Mouse (Mus musculus): ENCODE measurements around the gene Cntnap3.

Gene Cntnap3

DNA sequence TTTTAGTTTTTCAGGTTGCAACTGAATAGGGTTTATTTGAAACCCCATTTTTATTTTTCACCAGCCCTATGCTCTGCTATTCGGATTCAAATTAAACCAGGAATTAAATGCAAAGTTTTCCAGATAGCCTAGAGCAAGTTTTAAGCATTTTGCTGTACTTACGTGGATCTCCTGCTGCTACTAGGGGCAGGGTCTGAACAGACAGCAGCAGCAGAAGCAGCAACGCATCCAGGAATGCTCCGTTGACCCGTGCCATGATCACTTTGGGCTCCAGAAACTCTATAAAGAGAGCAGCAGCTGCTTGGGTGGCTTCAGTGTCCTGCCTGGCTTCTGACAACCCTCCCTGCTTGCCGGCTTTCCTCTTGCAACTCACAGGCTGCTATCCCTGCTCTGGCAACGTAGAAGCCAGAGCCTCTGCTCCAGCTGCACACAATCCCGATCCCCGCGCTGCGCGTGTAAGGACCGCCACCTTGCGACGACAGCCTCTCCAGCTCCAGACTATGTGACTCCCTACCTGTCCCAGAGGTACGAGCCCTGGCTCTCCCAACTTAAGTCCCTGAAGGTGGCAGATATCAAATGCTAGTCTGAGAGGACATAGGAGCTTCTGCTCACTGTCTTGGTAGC, at the start of gene Cntnap3:
Gene Cntnap3, minus strand, starts transcription at position 371 of the 624 bp plus-strand sequence.
- TF ChIP-seq GATA4 (IDR thresholded peaks at IDR 0.05; ENCODE audit: insufficient replicate concordance, low read length) = no peak

DNA sequence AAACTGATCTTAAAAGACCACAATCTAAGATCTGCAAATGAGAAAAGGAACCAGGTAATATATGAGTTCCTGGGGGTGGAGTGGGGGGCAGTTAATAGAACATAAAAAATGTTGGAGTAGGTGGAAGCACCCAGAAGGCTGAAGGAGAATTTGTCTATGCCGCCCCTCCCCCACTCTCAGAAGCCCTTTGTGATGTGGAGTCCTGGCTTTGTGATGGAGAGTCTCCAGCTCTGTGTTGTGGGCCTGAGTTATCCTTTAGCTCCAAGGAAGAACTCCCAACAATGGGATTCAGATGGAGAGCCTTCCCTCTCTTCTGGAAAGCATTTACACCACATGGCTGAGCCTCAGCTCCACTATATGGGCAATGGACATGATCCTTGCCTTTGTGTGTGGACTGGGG, 13.4 kb upstream of the Cntnap3 start, which contains the start of gene Spata31:
Gene Spata31, plus strand, starts transcription at position 216 of the 400 bp plus-strand sequence.
- TF ChIP-seq GATA4 (IDR thresholded peaks at IDR 0.05; ENCODE audit: insufficient replicate concordance, low read length) = no peak

DNA sequence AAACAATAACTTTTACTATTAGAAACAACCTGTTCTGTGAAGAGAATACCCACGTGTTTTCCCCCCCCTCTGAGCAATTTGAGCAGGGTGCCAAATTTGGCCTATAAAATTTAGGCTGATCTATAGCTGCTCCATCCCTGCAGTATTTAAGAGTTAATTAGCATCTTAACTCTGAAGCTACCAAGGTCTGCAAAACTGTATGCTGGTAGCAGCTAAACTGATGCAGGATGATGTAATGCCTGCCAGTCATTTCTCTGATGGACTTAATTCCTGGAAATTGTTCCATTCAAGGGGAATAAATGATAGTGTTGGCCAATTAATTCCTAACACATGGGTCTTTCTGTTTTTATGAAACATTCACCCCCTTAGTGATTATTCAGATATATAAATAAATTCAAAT, 623 bp downstream of the Cntnap3 start:
- no peak for TF ChIP-seq GATA4 (IDR thresholded peaks at IDR 0.05; ENCODE audit: insufficient replicate concordance, low read length)

DNA sequence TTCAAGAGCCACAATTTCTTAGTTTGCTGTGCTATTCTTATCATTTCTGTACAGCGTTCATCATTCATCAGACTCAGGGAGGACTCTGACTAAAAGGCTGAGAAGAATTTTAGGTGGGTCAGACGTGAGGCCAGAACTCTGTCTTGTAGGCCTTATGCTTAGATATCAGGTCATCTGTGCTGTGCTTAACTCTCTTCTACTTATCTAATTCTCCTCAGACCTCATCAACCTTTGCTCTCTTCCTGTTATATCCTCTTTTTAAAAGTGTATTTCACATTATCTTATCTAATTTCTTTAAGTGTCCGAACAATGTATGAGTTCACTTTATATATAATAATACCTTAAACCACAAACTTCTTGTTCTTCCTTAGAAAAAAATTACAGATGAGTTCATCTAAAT, 38.4 kb downstream of the Cntnap3 start:
- no peak for TF ChIP-seq GATA4 (IDR thresholded peaks at IDR 0.05; ENCODE audit: insufficient replicate concordance, low read length)

DNA sequence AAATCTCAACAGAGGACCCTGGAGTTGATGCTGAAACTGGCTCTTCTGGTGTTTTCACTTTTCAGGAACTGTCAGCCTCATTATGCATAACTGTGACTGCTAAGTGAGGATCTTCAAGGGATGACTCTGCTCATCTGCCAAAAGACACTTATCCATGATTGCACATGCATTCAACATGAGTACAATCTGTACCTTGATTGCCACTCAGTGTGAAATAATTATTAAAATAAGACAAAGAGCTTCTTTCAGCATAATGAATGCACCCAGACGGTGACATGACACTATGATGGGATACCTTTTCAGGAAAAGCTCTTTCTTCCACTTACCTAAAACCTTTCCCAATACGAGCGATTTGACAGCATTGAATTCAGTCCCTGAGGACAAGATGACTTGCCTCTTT, 158.4 kb downstream of the Cntnap3 start:
- TF ChIP-seq GATA4 (IDR thresholded peaks at IDR 0.05; ENCODE audit: insufficient replicate concordance, low read length) = no peak

DNA sequence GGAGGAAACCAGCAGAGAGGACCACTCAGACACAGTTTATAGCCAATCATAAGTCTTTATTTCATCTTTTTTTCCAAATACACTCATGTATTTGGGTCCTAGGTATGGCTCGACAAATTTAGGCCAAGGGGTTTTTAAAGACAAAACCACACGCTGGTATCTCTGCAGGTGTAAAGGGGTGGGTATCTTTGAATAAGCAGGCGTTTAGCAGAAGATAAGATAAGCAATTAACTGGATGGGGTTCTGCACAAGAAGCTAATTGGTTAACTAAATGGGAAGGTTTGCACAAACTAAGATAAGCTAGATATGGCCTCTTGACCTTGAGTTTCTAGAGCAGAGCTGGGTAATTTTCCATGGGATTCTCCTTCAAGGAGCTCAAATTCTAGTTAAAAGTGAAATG, 171.5 kb downstream of the Cntnap3 start:
- TF ChIP-seq GATA4 (IDR thresholded peaks at IDR 0.05; ENCODE audit: insufficient replicate concordance, low read length) = no peak

DNA sequence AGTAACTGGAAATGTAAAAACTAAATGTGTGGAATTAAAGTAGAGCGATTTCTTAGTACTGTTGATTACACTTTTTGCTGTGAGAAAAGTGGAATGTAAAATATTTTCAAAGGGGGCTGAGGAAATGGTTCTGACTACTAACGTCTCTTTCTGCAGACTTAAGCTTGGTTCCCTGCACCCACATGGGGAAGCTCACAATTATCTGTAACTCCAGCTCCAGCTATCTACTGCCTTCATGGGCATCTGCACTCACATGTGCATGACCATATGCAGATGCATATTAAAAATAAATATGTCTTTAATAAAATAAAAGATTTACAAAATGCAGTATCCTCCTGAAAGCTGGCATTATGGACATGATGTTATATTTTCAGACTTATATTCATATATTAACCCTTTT, 187.0 kb downstream of the Cntnap3 start:
- no peak for TF ChIP-seq GATA4 (IDR thresholded peaks at IDR 0.05; ENCODE audit: insufficient replicate concordance, low read length)

DNA sequence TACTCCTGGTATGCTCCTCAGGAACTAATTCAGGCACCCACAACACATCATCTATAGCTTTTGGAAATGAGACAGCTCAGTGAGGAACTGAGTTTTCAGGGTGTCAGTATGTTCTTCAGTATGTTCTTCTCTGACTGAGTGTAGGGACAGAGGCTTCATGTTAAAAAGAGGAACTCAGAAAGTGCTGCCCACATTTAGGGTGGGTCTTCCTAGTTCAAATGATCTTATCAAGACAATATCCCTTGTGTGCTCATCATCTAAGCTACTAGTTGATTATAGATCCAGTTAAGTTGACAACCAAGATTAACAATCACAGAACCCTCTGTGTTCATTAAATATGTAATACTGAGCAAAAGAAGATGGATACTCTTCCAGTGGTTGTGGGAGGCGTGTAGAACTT, 211.3 kb downstream of the Cntnap3 start:
- TF ChIP-seq GATA4 (IDR thresholded peaks at IDR 0.05; ENCODE audit: insufficient replicate concordance, low read length) = no peak

All from liver, adult (tissue).